Comparison of ENCODE assay signal across 27 mouse cellular contexts in the genomic region with DNA sequence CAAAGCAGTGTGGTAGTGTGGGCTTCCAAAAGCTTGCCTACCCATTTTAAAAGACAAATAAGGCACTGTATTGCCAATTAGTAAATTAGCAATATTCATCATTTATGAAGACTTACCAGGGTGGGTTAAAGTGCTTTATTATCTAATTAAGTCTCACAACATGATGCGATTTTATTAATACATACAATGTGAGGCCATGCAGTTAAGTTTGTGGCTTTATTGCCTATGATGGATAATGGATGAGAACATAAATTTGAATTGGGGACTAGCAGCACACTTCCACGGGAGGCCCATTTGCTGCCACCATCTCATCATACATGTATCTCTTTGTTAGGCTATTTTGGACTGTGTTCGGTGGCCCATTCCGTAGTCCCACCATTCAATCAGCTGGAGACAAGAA.
"Had no signal": no experiment of that assay in that cellular context is flagged by ENCODE, and none has a peak within 500 bp of the region (broad histone marks: within the 10 kb centered on the region; RNA-seq: fewer than 3 reads in every experiment).

No protein-coding gene starts in this region.

- H3K36me3 ChIP-seq: heart, embryonic 13.5 days; heart, embryonic 15.5 days; hindbrain, embryonic 10.5 days; hindbrain, embryonic 12.5 days; kidney, embryonic 15.5 days; limb, embryonic 10.5 days; limb, embryonic 12.5 days; liver, embryonic 13.5 days had no signal

- H3K27me3 ChIP-seq: heart, embryonic 13.5 days; heart, embryonic 15.5 days; kidney, embryonic 15.5 days; limb, embryonic 12.5 days; liver, embryonic 13.5 days had no signal

- H3K4me2 ChIP-seq: heart, embryonic 13.5 days; heart, embryonic 15.5 days; hindbrain, embryonic 12.5 days; hindbrain, embryonic 14.5 days; kidney, embryonic 15.5 days; limb, embryonic 12.5 days; liver, embryonic 11.5 days; liver, embryonic 13.5 days had no signal

- H3K9me3 ChIP-seq: heart, embryonic 13.5 days; heart, embryonic 15.5 days; hindbrain, embryonic 10.5 days; hindbrain, embryonic 12.5 days; kidney, embryonic 15.5 days; limb, embryonic 10.5 days; limb, embryonic 12.5 days; liver, embryonic 13.5 days had no signal

- H3K4me3 ChIP-seq: gastrocnemius, adult 2 months; heart, adult 2 months; heart, embryonic 13.5 days; heart, embryonic 15.5 days; hindbrain, embryonic 10.5 days; hindbrain, embryonic 12.5 days; kidney, embryonic 15.5 days; layer of hippocampus, adult 2 months; left cerebral cortex, adult 2 months; limb, embryonic 10.5 days; limb, embryonic 12.5 days; liver, embryonic 13.5 days had no signal

- H3K9ac ChIP-seq: heart, embryonic 13.5 days; heart, embryonic 15.5 days; hindbrain, embryonic 12.5 days; hindbrain, embryonic 14.5 days; kidney, embryonic 15.5 days; limb, embryonic 12.5 days; liver, embryonic 13.5 days had no signal

- H3K27ac ChIP-seq: gastrocnemius, adult 2 months; heart, adult 2 months; heart, embryonic 13.5 days; heart, embryonic 15.5 days; hindbrain, embryonic 10.5 days; hindbrain, embryonic 12.5 days; hindbrain, embryonic 14.5 days; kidney, embryonic 15.5 days; kidney, postnatal 0 days; layer of hippocampus, adult 2 months; left cerebral cortex, adult 2 months; limb, embryonic 10.5 days; limb, embryonic 12.5 days; liver, embryonic 13.5 days had no signal

- DNase-seq: gastrocnemius, adult 2 months; gastrocnemius, postnatal 10 days; gastrocnemius, postnatal 25 days; heart, adult 2 months; heart, postnatal 4 days; kidney, adult 11 months; kidney, adult 2 months; kidney, adult 9 months; kidney, postnatal 14 days; kidney, postnatal 4 days; liver; liver, embryonic 13.5 days had no signal

- H3K4me1 ChIP-seq: heart, embryonic 13.5 days; heart, embryonic 15.5 days; hindbrain, embryonic 12.5 days; kidney, embryonic 15.5 days; liver, embryonic 13.5 days had no signal

- ATAC-seq: hindbrain, embryonic 16.5 days; inflammation-experienced regulatory T-cells, adult 6 months; intestine, embryonic 16.5 days had no signal
